Mouse (Mus musculus): ENCODE results near the gene Gm11549.
A peak's percentile ranks its signal among the peaks of the same experiment; 100 is the strongest.

Gm11549 gene

DNA sequence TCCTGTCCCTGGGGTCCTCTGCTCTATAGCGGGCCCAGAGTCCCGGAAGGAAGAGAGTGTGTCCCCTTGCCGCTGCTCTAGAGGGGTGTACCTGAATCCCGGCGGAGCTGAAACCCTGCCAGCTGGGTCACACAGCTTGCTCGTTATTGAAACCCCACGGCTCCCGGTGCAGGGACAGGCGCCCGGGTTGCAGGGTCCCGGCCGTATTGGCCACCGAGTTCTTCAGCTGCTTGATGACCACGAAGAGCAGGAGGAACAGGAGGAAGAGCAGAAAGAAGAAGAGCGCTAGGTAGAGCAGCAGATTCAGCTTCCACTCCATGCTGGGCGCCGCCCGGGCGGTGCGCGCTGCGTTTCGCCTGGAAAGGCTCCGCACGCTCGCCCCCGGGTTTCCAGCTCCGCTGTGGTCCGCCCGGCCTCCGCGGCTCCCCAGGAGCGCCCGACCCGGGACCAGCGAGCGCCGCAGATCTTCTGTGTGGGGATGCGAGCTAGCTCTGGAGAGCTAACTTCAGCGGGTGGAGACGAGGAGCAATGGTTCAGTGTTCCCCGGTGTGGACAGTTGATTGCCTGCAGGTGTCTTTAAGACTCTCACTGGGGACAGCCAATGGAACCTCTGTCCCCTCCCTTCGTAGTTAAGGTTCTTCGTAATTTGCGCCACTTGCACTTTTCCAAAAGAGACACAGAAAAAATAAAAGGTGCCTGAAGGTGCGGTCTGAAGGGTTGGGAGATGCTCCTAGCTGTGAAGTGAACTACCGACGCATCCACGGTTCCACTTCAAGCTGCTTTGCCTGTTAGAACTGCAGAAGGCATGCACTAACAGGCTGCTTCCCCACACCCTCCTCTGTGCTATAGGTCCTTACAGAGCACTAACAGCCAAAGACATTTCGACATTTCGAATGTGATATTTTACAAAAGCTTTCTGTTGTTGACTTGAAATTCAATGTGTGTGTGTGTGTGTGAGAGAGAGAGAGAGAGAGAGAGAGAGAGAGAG is at the start of gene Gm11549:
Gene Gm11549, minus strand, starts transcription at position 741 of the 988 bp plus-strand sequence.
- no peak for DNase-seq

DNA sequence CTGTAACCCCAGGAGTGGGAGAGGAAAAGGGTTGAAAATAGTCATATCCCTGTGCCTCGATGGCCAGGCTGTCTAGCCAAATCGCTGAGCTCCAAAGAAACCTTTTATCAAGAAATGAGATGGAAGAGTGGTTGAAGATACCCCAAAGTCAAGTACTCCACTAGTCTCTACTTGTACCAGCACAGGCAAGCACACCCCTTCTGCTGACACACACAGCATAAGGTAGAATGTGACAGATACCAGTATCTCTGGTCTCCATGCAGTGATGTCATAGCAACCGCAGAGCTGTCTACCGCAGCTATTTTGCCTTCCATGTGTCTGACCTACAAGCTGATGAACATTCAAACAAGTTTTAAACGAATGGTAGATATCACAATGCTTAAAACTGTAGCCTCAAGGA is 48.2 kb upstream of the Gm11549 start:
- DNase-seq, result no peak

DNA sequence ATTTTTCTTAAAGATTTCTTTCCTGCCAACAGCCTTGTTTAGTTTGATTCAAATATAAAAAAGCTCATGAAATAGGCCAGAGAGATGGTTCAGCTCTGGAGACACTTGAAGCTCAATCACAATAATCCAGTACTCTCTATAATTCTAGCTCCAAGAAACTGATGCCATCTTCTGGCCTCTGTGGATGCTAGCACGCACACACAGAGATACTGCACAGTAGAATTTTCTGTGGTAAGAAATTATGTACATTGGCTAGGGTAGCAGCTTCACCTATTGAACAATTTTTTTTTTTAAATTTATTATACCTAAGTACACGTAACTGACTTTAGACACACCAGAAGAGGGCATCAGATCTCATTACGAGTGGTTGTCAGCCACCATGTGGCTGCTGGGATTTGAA is 42.1 kb upstream of the Gm11549 start:
- no peak for DNase-seq

DNA sequence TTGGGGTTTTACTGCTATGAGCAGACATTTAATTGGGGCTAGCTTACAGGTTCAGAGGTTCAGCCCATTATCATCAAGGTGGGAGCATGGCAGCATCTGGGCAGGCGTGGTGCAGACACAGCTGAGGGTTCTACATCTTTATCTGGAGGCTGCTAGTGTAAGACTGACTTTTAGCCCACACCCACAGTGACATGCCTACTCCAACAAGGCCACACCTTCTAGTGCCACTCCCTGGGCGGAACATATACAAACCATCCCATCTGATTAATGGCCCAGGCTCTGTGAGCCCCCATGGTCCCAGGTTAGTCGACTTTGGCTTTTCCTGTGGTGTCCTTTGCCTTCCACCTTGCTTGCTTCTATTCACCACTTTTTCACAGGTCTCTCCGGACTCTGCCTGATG is 38.0 kb upstream of the Gm11549 start:
- no peak for DNase-seq

DNA sequence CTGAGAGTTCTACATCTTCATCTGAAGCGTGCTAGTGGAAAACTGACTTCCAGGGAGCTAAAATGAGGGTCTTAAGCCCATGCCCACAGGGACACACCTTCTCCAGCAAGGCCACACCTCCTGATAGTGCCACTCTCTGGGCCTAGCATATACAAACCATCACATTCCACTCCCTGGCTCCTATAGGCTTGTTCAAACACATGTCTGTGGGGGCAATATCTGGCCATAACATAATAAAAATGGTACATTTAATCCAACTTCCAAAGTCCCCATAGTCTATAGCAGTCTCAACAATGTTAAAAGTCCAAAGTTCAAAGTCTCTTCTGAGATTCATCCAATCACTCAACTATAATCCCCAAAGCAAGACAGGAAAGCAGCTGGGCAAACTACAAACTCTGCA is 36.0 kb upstream of the Gm11549 start:
- no peak for DNase-seq

DNA sequence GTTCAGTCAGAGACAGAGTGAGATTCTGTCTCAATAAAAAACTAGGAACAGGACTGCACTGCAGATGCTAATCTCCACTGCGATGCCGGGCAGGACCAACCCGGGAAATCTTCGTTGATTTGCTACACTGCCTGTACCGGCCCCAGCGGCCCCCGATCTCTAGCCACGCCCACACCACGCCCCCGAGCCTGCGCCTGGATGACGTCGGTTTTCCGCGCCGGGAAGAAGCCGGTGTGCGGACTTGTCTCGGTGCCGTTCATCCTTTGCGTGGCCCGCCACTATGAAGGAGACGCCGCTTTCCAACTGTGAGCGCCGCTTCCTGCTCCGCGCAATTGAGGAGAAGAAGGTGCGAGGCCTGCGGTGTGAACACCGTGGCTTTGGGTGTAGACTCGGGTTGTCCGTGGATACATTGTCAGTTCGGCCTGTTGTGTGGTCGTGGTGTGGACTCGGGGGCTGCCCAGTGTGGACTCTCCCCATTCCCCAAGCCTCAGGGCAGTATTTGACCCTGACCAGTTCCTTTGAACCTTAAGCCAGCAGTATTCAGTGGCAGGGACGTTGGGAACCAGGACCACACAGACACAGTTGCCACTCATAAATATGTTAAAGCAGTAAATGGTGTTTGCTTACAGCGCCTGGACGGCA is 30.9 kb upstream of the Gm11549 start, which contains the start of gene Exosc9:
Gene Exosc9, plus strand, starts transcription at position 201 of the 642 bp plus-strand sequence.
- DNase-seq, result peak; percentile 96

DNA sequence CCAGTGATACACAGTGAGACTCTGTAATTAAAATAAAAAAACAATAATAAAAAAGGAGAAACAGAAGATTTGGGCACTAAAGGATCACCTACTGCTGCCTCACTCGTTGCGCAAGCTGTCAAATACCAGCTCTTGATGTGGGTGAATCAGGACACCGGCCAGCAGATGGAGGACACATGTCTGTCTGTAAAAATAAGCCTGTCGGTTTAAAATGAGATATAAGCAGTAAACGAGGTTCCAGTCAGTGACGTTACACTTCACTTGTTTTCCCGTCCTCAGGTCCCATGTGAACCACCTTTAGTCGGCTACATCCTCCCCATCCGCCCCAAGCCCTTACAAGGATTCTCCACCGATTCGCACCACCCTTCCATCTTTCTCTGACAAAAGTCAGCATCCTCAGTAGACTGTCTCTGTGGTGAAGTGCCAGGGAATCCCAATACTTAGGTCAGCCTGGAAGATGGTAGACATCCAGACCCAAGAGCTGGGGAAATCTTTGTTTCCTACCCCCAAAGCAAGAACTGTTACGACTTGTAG is 30.3 kb upstream of the Gm11549 start:
- DNase-seq, result no peak

DNA sequence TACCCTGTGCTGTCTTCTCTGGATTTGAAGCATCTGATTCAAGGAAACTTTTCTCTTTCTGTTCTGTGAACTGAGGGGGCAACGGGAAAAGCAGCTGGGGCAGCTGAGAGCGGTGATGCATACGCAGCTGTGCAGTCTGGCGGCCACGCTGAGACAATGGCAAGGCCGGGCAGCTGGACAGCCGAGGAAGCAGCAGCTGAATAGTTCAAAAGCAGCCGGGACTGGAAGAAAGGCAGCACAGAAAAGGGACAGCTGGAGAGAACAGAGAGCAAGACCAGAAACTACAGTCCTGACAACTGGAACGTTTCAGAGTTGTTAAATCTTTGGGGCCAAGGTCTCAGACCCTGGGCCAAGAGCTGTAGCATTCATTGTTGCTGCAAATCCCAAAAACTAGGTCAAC is 29.7 kb upstream of the Gm11549 start:
- no peak for DNase-seq

DNA sequence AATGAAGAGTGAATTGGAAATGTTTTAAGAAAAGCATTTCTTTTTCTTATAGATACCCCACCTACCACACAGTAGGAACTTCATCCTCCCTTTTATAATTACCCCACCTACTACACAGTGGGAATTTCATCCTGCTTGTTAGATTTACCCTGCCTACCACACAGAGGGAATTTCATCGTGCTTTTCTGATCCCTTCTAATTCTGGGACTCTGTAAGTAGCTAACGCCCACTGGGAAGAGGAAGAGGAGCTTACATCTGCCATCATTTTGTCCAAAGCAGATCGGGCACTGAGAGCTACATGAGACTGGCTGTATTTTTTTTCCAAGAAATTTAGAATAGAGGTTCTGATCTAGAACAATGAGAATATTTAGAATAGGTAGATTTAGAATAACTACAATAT is 23.3 kb upstream of the Gm11549 start:
- no peak for DNase-seq

DNA sequence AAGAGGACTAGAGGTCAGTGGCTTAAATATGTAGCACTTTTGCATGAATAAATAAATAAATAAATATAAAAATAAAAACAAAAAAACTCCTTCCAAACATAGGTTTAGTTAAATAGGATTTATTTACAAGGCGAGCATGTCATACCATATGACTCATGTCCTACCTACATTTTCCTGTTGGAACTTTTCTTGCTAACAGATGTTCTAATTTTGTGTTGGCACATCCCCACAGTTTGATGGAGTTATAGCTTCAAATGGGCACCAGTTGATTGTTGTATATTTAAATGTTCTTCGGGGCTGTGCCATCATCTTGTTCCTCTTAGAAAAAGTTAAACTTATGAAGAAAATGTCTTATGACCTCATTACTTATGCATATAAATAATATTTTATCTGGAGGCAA is 19.8 kb upstream of the Gm11549 start:
- no peak for DNase-seq

DNA sequence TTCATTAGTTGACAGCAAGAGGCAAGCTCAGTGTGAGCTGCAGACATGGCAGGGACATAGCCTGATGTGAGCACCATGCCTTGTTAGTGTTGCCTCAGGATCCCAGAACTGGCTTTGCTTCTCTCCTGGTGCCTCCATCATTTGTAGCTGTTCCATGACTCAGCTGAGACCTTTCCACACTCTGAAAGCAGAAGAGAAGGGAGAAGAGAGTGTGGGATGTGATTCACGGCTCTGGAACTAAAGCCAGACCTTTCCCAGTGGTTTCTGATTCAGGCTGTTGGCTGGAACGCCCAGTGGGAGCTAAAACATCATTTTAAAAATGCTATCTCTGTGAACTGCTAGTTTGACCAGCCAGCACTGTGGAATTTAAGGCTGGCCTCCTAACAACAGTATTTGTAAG is 19.1 kb upstream of the Gm11549 start:
- DNase-seq, result no peak

DNA sequence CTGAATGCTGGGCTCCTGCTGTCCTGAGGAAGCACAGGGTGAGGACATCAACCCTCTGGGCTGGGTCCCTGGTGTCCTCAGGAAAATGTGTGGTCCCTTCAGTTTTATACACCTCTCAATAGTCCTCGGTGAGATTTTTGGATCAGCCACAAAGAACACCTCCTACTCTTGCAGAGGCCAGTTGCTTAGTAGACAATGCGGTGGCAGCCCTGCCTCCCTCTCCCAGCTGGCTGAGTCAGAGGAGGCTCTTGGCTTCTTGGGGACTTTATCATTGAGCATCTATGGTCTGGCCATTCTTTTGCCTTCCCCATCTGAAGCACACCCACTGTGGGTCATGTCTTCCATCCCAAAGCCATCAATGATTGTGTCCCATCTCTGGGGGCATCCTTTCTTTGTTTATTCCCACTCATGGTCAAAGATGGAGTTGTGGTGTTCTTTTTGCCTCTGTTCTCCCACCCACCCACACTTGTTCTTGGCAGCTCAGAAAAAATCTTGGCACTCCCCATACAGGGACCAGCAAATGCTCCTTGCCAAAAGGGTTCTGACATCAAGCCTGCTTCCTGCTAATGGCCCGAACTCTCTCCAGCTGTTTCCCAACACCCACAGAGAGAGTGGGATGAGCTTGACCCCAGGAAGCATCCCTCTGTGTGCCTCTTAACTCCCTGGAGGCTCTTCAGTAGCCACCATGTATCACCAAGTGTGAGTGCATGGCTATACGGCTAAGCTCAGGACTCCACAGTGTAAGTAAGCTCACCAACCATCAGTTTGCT is 16.3 kb upstream of the Gm11549 start:
- no peak for DNase-seq

DNA sequence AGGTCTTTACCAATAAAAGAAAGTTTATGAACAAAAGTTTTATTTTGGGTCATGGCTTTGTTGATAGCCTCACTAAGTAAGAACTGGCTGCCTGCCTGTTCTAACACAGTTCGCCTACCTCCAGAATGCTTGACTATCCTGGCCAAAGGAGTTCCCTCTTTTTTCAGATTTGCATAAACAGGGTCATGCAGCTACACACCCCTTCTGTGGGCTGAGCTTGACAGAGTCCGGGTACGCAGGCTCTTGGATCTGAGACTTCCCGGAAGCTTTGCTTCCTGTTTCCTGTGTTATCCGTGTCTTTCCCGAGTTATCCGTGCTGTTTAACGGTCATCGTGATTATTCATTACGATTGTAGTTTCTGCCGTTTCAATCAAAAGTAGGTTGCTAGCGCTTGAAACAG is 14.4 kb upstream of the Gm11549 start:
- no peak for DNase-seq

DNA sequence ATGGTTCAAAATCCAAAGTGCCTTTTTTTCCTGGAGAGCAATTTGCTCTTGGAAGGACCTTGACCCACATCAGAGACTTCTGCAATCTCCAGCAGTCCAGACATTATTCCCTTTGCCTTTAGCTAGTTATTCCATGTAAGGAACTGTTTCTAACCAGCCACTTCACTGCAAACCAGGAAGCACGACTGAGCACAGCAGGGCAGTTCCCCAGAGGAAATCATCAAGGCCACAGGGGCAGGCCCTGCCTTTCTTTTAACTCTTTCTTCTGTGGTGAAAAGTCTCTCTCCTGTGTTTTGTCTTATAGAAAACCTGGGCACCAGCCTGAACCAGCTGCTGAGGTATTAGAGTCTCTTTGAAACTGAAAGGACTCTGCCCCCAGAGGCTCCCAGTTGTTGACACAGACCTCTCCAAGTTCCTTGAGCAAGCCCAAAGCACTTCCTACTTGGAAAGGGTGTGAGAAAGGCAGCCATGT is 11.6 kb upstream of the Gm11549 start:
- DNase-seq, result no peak

DNA sequence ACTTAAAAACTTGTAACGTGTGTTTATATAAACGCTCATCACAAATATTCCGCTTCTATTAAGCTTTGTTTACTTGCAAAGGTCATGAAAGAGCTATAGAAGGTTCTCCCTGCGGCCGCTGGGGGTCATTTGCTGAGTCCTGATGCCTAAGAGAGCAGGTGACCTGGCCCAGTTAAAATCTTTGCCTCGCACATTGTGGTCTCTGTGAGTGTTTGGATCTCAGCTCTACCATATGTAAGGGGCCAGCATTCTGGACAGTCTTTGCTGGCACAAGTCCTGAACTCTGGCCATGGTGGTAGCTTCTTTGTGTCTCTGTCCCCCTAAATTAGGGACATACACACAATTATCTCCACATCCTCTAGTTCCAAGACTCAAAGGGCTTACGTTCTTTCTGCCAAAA is 11.1 kb upstream of the Gm11549 start:
- DNase-seq, result no peak

DNA sequence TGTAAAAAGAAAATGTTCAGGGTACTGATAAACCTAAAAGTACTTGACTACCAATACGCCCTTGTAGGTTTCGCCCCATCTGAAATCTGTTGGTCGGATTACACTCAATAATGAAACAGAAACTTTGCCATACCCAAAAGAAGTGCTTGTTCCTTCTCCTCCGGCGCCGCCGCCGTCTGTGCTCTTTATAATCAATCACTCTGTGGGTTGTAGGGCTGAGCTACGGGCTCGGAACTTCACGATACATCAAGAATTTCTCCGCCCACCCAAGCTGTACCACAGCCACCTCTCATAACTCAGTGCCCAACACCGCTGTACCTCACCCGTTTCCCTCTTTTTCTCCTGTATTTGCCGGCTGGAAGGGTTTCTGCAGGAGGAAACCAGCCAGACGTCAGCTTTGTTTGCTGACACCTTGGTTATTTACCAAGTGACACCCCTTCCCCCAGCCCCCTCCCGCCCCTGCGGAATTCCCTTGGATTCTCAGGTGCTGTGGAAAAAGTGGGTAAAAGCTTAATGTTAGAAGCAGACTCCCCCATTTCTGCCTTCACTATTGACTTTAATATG is 10.4 kb upstream of the Gm11549 start:
- DNase-seq, result no peak

DNA sequence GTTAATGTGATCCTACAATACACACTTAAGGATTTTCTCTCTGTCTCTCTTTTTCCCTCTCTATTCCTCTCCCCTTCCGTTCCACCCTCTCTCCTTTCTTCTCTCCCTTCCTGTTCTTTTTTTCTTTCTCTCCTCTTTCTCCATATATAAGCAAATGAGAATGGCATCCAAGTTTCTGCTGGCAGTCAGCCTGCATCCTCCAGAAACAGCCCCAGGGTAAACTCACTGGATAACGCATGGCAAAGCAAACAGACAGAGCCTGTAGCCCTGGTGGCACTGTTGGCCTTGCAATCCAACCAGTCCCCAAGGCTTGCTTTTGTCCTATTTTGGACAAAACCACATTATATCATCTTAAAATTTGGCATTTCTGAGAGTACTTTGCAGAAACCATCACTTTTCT is 9.6 kb upstream of the Gm11549 start:
- no peak for DNase-seq

DNA sequence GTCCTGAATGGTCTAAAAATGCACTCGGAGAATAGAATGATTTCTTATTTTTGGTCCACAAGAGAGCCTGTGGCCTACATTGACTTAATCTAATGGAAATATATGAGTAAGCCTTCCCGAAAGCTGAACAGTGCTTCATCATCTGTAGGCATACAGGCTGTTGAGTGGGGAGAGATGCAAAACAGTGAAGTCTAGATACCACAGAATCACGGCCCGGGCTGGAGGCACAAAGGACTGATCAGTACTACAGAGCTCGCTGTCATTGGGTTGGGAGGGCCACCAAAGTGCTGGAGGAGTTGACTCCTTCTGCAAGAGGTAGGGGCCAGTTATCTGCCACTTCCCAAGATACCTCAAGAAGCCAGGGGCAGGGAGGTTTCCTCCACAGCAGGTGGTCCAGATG is 9.2 kb upstream of the Gm11549 start:
- no peak for DNase-seq

DNA sequence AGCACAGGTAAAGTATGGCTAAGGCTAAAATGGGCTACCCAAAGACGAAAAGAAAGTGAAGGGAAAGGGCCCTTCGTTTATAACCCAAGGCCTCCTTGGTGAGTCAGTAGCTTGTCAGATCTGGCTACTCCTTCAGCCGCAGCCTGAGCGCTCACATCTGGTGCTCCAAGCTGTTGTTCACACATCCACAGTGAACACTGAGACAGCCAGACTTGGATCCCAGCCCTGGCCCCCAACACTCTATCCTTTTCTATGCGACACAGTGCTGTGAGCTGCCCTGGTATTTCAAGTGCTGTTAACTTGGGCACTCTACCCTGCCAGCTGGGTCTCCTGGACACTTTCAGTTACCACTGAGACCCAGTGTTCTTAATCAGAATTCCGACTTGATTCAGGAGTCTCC is 8.7 kb upstream of the Gm11549 start:
- no peak for DNase-seq

DNA sequence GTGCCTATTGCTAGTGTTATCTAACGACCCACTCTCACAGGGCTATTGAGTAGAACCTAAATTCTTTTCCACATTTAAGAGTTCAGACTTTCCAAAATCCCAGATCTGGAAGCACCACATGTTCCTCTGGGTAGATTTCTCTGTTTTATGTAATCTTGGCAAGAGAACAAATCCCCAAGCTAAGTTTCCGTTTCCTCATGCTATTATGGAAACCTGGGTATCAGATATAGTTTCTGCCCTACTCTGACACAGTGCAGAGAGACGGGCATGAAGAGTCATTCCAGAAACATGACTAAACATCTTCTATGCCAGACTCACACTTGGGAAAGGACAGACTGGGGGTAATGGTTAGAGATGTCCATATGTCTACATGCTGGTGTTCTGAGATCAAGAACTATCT is 2.9 kb upstream of the Gm11549 start:
- DNase-seq, result no peak

DNA sequence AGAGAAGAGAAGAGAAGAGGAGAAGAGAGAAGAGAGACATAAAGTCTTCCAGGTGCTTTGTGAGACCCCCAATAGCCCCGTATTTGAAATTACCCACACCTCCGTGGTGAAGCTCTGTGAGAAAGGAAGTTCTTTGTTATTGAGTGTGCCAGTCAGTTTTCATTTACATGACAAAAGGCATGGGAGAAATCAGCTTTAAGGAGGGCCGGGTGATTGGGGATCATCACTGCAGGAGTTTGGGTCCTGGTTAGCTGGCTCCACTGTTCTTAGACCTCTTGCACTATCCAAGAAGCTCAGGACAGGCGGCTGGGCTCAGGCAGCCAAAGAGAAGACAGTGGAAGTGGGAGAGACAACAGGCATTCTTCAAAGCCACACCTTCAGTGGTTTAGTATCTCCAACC is 524 bp upstream of the Gm11549 start:
- DNase-seq, result no peak

DNA sequence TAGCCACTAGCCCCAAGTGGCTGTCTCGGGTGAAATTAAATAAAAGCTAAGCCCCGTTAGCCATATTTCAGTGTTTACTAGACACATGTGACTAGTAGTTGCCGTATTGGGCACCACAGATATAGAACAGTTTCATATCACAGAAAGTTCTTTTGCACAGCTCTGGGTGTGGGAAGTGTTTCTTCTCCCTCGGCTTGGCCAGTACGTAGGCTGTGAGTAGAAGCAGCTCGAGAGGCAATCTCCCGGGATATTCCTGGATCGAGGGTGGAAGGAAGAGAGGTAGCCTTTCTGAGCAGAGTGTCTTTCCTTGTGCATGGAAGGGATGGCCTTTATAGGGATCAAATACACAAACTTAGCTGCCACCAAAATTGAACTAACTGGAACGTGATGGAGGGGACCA is 5.4 kb downstream of the Gm11549 start:
- no peak for DNase-seq

DNA sequence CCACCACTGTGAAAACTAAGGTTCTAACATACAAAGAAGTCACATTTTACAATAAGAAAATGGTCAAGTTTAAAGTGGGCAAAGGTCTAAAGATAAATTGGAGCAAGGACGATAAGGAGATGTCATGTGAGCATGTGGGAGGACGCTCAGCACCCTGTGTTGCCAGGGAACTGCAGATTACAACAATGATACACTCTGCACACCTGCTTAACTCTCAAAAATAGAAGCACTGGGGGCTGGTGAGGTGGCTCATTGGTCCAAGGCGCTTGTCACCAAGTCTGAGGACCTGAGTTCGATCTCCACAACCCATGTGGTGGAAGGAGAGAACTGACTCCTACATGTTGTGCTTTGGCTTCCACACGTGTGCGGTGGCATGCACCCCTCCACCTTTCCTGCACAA is 10.1 kb downstream of the Gm11549 start:
- DNase-seq, result no peak
